Mouse (Mus musculus) forelimb bud, embryonic 11.5 days (tissue): ENCODE measurements around the gene Acvr1b.
A peak's percentile ranks its signal among the peaks of the same experiment; 100 is the strongest.

ENCODE experiments used
- DNase-seq: peaks from one replicate; pipeline ENCODE4 v3.0.0-alpha.2; 2012; ENCODE audit warnings: low read depth, low spot score

The Acvr1b gene

DNA sequence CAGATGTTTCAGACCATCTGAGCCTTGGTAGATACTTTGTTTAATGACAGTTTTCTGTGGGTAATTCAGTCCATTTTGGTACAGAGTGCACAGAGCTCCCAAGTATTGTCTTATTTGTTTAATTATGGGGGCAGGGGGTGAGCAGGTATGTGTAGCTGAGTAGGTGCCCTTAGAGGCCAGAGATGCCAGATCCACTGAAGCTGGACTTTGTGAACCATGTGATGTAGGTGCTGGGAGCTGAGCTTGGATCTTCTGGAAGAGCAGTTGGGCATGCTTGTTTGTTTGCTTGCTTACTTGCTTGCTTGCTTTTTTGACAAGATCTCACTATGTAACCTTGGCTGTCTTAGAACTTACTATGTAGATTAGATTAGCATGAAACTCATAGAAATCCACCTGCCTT lies 23.1 kb downstream of the Acvr1b start:
- no peak for DNase-seq

DNA sequence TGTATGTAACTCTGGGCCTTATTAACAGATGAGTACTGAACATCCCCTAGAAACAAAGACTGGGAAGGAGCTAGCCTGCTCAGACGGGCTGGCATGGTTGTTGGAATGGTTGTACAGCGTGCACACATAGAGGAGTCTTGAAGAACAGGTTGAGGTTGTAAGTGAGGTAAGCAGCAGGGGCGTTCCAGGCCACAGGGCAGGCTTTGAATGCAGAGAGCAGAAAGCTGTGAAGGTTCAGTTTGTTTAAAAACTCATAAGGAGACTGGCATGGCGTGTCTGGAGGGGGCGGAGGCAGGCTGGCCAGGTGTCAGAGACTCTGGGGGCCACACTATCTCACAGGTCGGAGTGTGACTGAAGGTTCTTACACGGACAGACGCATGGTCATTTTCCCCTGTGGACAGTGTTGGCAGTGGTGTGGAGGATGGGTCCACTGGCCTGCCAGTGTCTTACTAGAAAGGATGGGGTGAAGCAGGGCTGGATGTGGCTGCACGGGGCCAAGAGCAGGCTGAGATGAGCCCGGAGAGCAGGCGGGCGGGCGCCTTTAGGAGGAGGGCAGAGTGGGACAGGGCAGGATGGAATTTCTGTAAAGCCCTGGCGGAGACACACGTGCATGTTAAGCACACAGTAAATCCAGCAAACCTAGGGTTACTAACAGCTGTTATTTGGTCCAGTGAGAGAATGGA lies 23.8 kb downstream of the Acvr1b start:
- no peak for DNase-seq

- peak; percentile 63 for DNase-seq
These were observed 24.4 kb downstream of the Acvr1b start for GRCm38 (mm10) chr15:101198218-101198617.

DNA sequence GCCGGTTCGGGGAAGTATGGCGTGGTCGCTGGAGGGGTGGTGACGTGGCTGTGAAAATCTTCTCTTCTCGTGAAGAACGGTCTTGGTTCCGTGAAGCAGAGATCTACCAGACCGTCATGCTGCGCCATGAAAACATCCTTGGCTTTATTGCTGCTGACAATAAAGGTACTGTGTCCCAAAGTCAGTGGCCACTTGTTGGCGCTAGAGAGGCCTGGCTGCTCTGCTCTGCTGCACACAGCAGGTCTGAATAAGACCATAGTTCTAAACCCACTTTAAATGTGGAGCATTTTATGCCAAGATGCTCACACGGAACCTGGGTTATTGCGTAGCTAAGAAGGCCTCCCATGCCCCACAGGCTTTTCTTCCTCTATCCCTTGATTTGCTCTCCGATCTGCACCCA lies 25.0 kb downstream of the Acvr1b start:
- no peak for DNase-seq

DNA sequence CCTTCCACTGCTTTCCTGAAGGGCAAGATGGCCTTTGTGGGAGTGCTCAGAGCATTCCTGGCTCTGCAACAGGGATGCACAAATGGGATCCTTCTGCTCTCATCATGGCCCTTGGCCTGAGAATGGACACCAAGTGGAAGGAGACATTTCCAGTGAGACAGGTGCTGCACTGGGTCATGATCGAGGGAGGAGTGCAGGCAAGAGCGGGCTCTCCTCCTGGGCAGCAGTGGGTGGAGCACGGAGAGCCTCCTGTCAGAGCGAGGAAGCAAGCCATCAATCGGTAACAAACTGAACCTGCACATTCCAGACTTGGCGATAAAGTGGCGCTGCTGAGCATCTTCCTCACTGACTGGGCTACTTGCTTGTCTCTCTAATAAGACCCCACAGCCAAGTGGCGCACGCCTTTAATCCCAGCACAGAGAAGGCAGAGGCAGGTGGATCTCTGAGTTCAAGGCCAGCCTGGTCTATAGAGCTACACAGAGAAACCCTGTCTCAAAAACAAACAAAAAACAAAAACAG lies 27.0 kb downstream of the Acvr1b start:
- no peak for DNase-seq

DNA sequence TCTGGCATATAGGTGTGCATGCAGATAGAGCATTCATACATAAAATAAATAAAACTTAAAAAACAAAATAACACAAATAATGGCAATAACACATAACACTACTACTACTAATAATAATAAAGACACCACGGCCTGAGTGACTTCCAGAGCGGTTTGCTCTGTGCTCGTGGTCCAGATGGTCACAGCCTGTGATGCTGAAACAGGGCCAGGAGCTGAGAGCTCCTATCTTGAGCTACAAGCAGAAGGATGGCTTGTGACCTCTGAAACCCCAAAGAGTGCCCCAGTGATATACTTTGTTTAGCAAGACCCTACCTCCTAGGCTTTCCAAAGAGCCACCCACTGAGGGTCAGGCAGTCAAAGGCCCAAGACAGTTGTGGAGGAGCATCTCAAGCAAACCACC lies 27.5 kb downstream of the Acvr1b start:
- DNase-seq: no peak

- no peak for DNase-seq
These were observed 29.8 kb downstream of the Acvr1b start for GRCm38 (mm10) chr15:101203673-101204072.

GRCm38 (mm10) chr15:101204781-101205180 lies 30.9 kb downstream of the Acvr1b start:
- no peak for DNase-seq

GRCm38 (mm10) chr15:101210228-101210627 lies 36.4 kb downstream of the Acvr1b start:
- DNase-seq: peak; percentile 64

- DNase-seq: no peak
These were observed 37.2 kb downstream of the Acvr1b start for GRCm38 (mm10) chr15:101210998-101211613.

DNA sequence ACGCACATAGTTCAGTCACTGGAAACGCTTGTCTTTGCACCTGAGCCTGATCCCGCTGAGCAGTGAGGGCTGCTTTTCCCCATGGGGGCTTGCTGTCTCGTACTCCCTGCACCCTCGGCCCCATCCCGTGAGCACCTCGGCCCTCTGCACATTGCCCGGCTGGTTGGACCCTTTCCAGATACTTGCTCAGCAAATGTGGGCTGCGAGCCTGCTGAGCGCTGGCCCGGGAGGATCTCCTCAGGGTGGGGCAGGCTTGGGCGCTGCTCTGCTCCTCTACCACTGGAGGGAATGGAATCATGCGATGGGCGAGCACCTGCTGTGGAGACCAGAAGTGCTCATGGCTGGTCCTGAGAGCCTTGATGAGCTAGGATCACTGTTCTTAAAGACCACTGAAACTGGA lies 38.6 kb downstream of the Acvr1b start:
- DNase-seq: no peak

GRCm38 (mm10) chr15:101215136-101215535 lies 41.3 kb downstream of the Acvr1b start:
- DNase-seq: no peak

DNA sequence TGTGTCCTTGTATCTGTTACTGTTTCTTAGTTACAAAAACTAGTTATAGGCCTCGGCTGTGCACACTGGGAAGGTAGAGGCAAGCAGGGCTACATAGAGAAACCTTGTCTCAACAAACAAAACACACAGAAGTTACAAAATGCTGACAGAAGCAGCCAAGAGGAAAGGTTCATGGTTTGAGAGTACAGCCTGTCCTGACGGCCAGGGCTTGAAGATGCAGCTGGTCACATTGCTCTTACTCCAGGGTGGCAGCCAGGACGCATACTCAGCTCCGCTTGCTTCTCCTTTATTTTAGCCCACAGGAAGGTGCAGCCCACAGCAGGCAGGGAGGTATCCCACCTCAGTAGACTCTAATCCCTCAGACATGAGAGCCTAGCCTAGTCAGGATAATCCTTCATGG lies 42.2 kb downstream of the Acvr1b start:
- no peak for DNase-seq

GRCm38 (mm10) chr15:101220905-101221297 lies 47.0 kb downstream of the Acvr1b start:
- peak; percentile 69 for DNase-seq

DNA sequence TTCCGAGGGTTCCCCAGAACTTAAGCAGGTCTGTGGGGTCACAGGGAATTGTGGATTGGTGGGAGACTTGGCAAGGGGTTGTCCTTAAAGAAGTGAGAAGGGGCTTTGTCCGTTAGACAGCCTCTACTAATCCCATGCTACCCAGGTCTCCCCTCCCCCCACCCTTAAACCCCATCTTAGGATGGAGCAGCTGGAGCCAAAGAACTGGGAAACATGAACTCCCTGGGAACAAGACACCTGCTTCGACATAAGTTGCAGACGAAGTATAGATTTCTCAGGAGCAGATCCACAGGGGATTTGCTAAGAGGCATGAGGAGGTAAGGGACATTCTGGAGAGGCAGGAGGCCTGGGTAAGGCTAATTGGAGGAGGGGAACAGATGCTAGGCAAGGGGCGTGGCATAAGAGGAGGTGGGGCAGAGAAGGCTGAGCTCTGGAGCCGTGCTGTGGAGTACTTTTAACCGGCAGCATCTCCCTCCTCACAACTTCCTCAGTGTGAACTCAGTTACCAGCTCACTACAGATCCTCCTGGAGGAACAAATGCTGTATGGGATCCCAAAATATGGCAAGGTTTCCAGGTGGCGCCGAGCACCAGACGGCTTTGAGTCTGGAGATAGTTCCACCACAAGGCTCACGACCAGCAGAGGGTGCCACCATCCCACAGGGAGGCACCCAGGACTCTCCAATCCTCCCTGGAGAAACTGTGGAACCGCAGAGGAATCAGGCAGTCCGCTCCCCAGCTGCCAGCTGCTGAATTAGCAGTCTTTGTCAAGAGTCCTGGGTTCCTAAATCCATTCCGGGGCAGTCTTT lies 47.6 kb downstream of the Acvr1b start:
- DNase-seq: peak; percentile 84

DNA sequence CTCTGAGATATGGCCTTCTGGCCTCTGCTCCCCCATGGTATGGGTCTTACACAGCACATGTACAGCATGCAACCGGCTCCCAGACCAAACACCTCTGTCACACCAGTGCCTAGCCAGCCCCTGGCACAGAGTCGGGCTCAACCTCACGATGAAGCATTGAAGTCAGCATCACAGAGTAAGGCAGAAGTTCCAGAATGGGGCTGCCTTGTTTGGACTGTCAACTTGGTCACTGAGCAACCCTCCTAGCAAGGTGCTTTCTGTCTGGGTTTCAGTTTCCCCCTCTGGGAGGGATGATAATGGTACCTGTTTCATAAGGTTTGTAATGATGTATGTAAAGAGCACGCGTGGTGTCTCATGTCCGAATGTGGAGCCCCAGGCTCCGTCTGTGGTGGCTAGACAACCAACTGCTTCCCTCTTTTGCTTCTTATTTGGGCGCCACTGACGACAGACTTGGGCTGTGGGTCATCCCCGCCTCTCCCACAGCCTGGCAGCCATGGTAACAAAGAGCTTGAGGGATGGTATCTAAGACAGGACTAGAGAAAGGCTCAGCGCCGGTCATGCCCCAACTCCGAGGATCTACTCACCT lies 49.1 kb downstream of the Acvr1b start:
- no peak for DNase-seq

DNA sequence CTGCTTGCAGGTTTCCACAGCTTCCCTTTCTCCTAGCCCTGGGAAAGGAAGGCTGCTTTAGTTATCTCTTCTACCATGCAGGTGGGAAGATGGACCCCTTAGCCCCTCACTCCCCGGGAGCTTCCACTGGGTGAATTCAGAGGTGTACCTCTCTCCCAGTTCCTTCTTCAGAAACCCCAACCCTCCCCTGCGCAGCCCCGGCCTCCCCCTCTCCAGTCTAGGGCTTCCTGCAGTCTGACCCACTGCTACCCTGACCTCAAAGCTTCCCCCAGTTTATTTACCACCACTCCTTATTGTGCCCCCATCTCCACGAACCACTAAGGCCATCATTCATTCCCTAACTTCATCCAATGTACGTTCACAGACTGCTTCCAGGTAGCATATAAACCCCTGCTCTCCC lies 49.7 kb downstream of the Acvr1b start:
- no peak for DNase-seq

DNA sequence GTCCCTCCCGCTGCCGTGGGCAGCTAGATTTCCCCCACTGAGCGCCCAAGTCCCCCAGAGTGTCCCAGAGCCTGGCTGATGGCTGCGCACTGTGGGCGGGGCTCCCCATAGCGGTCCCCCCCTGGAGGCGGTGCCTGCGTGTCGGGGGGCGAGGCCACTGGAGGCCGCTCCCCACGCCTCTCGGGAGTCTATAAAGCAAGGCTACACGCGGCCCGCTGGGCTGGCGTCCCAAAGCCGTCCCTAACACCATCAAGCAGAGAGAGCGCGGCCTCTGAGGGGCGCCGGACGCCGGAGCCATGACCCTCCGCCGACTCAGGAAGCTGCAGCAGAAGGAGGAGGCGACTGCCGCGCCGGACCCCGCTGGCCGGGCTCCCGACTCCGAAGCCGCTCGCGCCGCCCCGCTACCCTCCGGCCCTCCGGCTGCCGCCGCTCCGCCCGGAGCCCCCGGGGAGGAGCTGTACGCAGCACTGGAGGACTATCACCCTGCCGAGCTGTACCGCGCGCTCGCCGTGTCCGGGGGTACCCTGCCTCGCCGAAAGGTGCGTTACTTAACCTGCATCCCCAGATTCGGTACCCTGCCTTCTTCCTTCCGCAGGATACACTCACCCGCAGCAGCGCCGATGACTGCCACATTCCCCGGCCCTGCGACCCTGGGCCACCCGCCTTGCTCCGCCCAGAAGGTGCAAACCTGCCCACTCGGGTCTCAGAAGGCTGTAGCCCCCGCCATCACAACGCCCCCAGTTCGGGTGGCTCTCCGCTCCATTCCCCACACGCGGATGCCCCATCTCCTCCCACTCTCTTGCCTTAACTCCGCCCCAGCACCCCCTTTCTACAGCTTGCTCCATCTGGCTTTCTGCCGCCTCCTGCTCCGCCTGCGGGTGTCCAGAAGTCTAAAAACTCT lies 50.4 kb downstream of the Acvr1b start, which contains the start of gene Grasp:
Gene Grasp, plus strand, starts transcription at position 183 of the 901 bp plus-strand sequence.
- peak; percentile 87 for DNase-seq

- DNase-seq: no peak
These were observed 51.1 kb downstream of the Acvr1b start for GRCm38 (mm10) chr15:101224977-101225376.

DNA sequence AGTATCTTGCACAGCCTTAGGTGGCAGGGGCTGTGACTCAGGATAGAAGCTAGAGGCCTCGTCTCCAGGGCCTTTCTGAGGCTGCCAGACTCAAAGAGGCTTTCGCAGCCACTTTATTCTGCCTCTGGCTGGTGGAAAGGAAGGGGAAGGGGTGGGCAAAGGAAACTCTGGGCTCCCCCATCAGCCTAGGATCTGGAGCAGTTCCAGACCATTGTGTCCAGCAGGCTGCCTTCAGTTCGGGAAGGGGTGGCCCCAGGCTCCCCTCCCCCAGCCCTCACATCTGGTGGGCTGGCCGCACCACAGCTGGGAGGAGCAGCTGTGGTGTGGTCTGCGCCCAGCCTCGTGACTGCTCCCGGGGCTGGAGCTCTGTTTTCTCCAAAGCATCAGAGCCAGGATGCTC lies 54.1 kb downstream of the Acvr1b start:
- DNase-seq: peak; percentile 81
